Mouse (Mus musculus) brown adipose tissue, adult 24 weeks (tissue): ENCODE data around the gene Ifna2. TPM values are rescaled to one million over a fixed set of nuclear protein-coding genes. Genes with fewer than 3 reads are reported as not detected.

Experiments used
- polyA plus RNA-seq: library from polyadenylated mRNA; stranded (reverse); fragments of >200 nt; gene quantifications from 2 replicates; pipeline ENCODE4 v1.2.4, GENCODE M21; 2012; ENCODE audit not compliant: missing spikeins, insufficient read depth, insufficient read length

The Ifna2 gene
- polyA plus RNA-seq, 1 experiment: not detected

Other genes with a start within 250 kb of the Ifna2 start
- 2.2 and 2.8 TPM in 2 replicates for gene Hacd4, start 245.0 kb downstream of the Ifna2 start, polyA plus RNA-seq
- gene Ifnb1, start 161.1 kb downstream of the Ifna2 start, polyA plus RNA-seq: not detected in 2 replicates
- not detected in 2 replicates for gene Ifna15, start 125.7 kb downstream of the Ifna2 start, polyA plus RNA-seq
- gene Ifna14, start 112.1 kb downstream of the Ifna2 start, polyA plus RNA-seq: not detected in 2 replicates
- not detected in 2 replicates for gene Ifna9, start 91.5 kb downstream of the Ifna2 start, polyA plus RNA-seq
- not detected in 2 replicates for gene Ifna12, start 80.5 kb downstream of the Ifna2 start, polyA plus RNA-seq
- gene C87499, start 49.5 kb downstream of the Ifna2 start, polyA plus RNA-seq: not detected in 2 replicates
- not detected in 2 replicates for gene Ifna13, start 39.5 kb downstream of the Ifna2 start, polyA plus RNA-seq
- gene Ifna16, start 7.0 kb downstream of the Ifna2 start, polyA plus RNA-seq: not detected in 2 replicates
- not detected in 2 replicates for gene Ifnab, start 7.4 kb upstream of the Ifna2 start, polyA plus RNA-seq
- gene Gm26566, start 37.9 kb upstream of the Ifna2 start, polyA plus RNA-seq: not detected in 2 replicates
- gene Klhl9, start 38.6 kb upstream of the Ifna2 start, polyA plus RNA-seq: 37.8 and 44.9 TPM in 2 replicates
- not detected in 2 replicates for gene Gm13271, start 71.0 kb upstream of the Ifna2 start, polyA plus RNA-seq
- not detected in 2 replicates for gene Gm13283, start 76.2 kb upstream of the Ifna2 start, polyA plus RNA-seq
- not detected in 2 replicates for gene Gm13290, start 89.9 kb upstream of the Ifna2 start, polyA plus RNA-seq
- not detected in 2 replicates for gene Gm13289, start 93.0 kb upstream of the Ifna2 start, polyA plus RNA-seq
- gene Gm13272, start 95.9 kb upstream of the Ifna2 start, polyA plus RNA-seq: not detected in 2 replicates
- gene Ifnz, start 98.2 kb upstream of the Ifna2 start, polyA plus RNA-seq: not detected in 2 replicates
- not detected in 2 replicates for gene Gm13276, start 101.8 kb upstream of the Ifna2 start, polyA plus RNA-seq
- gene Gm13277, start 104.7 kb upstream of the Ifna2 start, polyA plus RNA-seq: not detected in 2 replicates
- not detected in 2 replicates for gene Gm13278, start 107.6 kb upstream of the Ifna2 start, polyA plus RNA-seq
- not detected in 2 replicates for gene Gm13275, start 110.6 kb upstream of the Ifna2 start, polyA plus RNA-seq
- gene Gm13279, start 113.5 kb upstream of the Ifna2 start, polyA plus RNA-seq: not detected in 2 replicates
- gene Gm13285, start 115.8 kb upstream of the Ifna2 start, polyA plus RNA-seq: not detected in 2 replicates
- gene Gm13287, start 119.3 kb upstream of the Ifna2 start, polyA plus RNA-seq: not detected in 2 replicates
- not detected in 2 replicates for gene Gm13288, start 121.6 kb upstream of the Ifna2 start, polyA plus RNA-seq
- gene Ifna7, start 132.3 kb upstream of the Ifna2 start, polyA plus RNA-seq: not detected in 2 replicates
- gene Ifna11, start 136.0 kb upstream of the Ifna2 start, polyA plus RNA-seq: not detected in 2 replicates
- not detected in 2 replicates for gene Ifna6, start 143.5 kb upstream of the Ifna2 start, polyA plus RNA-seq
- gene Ifna5, start 151.6 kb upstream of the Ifna2 start, polyA plus RNA-seq: not detected in 2 replicates
- not detected in 2 replicates for gene Ifna4, start 157.9 kb upstream of the Ifna2 start, polyA plus RNA-seq
- gene Ifna1, start 166.2 kb upstream of the Ifna2 start, polyA plus RNA-seq: not detected in 2 replicates
- gene Ifne, start 196.3 kb upstream of the Ifna2 start, polyA plus RNA-seq: not detected in 2 replicates